Mouse (Mus musculus) skeletal muscle tissue, adult 2 months (tissue): Measurements from ENCODE around the gene D2hgdh.
"Not testable (repeated sequence)": the region's sequence is repeated elsewhere in the genome, so short reads cannot be mapped to it uniquely, and the experiment has no call there.

Experiments
- DNase-seq: peaks from one replicate; pipeline ENCODE4 v3.0.0-alpha.2; 2012; ENCODE audit warnings: low read depth, low spot score

Gene D2hgdh

DNA sequence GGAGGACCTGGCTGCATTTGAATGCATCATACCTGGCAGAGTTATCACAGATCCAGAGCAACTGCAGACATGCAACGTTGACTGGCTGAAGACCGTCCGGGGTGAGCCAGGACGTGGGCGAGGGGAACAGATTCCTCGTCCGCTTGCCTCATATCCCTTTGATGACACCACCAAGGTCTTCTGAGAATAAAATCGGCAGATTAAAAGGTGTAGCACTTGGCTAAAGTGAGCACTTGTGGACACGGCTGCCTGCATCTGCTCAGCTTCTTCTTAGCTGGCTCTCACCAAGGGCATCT, 1.8 kb downstream of the D2hgdh start:
- DNase-seq: no peak

DNA sequence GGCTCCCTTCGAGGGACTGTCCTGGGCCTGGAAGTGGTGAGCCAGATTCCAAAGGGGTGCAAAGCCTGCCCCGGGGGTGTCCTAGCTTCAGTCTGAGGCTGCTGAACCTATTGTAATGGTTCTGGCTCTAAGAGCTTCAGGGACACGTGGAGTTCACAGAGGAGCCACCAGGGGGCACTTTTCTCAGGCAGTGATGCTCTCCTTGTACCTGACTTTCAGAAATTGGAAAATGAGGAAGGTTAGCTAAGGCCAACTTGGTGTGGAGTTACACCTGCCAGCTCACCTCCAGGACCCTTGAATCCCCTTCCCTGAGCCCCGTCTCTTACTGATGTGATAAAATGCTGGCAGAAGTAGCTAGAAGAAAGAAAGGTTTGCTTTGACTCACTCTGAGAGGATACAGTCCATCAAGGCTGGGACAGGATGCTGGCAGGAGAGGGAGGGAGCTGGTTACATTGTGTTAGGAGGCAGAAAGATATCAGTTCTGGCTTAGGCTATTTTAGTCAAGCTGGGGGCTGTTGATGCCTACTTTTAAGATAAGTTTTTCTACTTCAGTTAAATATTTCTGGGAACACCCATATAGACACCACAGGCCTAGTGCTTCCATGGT, 8.1 kb downstream of the D2hgdh start:
- DNase-seq: not testable (repeated sequence)

DNA sequence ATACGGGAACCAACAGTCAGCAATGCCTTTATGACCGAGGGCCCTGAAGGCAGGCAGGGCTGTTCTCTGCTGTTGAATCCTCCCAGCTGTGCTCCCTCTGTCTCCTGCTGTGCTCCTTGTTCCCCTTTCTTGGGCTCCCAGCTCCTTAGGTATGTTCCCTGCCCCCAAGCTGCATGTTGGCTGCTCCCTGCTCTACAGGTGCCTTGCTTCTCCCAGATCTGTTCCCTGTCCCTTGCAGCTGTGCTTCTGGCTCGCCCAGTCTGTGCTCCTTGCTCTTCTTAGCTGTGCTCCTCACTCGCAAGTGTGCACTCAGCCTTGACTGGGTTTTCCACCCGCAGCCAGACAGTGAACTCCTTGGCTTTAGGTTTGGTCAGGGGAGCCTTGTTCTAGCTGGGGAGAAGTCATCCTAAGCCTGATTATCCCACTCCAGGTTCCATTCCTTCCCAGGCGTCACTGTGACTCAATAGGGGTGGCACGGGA, 10.0 kb downstream of the D2hgdh start:
- no peak for DNase-seq

DNA sequence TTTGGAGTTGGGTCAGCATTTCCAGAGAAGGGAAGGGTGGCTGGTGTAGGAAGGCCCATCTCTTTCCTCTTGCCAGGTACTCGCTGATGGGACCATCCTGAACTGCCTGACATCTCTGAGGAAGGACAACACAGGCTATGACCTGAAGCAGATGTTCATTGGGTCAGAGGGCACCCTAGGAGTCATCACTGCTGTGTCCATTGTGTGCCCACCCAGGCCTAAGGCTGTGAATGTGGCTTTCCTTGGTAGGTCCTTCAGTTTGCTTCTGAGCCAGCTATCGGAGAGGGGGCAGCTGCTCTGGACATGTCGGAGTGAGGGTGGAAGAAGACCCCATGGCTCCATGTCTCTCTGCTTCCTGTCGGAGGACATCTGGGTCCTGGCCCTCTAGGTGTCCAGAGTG, 10.5 kb downstream of the D2hgdh start:
- no peak for DNase-seq

DNA sequence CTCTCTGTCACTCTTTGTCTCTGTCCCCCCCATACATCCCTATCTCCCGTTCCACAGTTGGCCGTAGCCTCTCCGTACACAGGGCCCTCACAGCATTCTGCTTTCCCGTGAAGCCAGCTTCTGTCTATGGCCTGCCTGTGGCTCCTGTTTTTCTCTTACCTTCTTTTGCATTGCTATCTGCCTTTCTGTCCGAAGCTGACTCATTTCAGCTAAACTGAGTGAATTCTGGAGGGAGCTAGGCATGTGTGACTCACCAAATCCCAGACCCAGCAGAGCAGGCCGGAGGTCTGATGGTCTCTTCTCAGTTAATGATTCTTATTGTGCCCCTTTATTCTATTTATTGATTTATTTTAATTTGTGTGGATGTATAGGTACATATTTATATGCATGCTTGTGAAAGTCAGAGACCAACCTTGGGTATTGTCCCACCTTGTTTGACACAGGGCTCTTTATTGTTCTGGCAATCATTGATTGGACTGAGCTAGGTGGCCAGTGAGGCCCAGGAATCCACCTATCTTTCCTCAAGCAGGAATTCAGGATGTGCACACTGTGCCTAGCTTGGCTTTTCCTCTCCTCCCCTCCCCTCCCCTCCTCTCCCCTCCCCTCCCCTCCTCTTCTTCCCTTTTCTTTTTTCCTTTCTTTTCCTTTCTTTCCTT, 11.3 kb downstream of the D2hgdh start:
- no peak for DNase-seq

DNA sequence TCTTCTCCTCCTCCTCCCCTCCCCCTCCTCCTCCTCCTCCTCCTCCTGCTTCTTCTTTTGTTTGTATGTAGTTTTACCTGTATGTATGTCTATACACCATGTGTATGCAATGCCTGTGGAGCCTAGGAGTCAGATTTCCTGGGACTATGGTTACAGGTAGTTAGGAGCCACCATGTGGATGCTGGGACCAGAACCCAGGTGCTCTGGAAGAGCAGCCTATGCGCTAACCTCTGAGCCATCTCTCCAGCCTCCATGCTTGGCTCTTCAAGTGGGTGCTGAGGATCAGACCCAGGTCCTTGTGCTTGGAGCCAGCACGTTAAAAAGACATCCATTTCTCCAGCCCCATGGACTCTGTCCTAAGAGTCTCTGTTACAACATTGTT, 11.8 kb downstream of the D2hgdh start:
- no peak for DNase-seq

DNA sequence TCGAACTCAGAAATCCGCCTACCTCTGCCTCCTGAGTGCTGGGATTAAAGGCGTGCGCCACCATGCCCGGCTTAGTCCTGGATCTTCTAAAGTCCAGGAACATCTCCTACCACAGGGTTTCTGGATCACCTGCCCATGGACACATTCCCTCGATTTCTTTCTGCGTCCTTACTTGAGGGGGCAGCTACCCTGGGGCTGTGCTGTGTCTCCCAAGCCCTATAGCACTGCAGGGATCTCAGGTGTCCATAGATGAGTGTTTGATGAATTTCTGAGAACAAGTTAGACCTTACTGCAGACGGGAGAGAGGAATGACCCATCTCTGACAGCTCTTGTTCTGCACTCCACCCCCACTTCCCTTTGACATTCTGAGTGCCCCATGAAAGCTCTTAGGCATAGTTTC, 12.6 kb downstream of the D2hgdh start:
- DNase-seq: no peak

DNA sequence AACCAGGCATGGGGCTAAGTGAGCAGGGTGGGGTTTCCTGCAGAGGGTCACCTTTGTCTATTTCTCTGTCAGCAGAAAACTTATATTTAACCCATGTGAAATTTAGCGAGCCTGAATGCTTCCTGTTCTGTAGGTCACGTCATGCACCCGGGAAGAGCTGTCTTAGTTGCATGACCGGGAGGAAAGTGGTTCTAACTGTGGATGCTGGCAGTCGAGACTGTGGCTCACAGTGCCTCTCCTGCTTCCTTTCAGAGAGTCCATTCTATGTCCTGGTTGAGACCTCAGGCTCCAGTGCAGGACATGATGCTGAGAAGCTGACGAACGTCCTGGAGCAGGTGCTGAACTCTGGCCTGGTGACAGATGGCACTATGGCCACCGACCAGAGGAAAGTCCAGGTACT, 13.9 kb downstream of the D2hgdh start:
- DNase-seq: not testable (repeated sequence)

DNA sequence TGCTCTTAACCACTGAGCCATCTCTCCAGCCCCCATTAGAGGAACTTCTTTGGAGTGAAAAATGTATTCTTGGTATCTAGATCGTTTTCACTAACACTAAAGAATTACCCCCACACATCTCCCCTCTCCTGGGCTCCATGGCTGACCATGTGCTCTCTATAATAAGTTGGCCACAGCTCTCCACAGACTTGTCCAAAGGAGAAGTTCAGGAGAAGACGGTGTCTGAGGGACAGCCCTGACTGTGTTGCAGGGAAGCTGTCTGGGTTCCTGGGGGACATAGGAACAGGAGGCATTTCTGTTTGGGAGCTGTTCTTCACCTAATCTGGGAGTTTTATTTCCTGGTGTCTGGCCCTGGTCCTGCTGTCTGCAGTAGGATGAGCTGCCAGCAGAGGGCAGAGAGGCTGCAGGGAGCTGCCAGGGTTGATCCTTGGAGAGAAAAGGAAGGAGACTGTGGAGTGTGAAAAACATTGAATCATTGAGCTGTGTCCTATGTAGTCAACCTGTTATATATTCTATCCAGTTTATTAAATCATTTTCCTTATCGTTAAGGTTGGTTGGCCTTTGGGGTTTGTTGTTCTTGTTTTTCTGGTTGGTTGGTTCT, 21.2 kb downstream of the D2hgdh start:
- not testable (repeated sequence) for DNase-seq

DNA sequence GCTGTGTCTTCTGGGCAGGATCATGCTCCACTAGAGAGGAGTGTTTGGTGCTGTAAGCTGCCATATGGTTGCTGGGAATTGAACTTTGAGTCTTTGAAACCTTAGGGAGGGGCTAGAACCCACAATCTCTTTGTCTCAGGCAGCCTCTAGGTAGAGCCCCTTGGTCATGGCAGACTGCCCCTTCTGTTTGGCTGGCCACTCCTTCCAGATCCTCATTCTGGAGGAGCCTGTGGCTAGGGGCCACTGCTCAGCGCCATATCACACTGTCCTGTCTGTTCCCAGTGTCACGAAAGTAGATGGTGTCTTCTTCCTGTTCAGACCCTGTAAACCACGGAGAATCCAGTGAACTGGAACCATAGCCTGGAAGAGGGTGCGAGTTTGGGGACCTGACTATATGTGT, 31.1 kb downstream of the D2hgdh start:
- not testable (repeated sequence) for DNase-seq

DNA sequence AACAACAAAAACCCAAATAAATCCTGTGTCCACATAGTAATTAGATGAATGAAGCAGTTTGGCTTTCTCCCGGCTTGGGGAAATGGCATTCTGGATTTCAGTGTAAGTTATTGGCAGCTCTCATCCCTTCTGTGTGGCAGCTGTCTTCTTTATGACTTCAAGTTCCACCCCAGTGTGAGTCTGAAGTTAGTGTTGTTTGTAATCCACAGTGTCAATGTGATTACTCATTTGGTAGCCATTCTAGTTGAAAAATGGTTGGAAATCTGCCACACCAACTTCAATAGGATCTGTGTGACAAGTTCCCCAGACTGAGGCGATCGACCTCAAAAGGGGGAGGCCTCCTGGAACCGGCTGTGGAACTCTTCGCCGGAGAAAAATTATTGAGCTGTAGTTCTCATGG, 32.7 kb downstream of the D2hgdh start:
- DNase-seq: peak; percentile 9

DNA sequence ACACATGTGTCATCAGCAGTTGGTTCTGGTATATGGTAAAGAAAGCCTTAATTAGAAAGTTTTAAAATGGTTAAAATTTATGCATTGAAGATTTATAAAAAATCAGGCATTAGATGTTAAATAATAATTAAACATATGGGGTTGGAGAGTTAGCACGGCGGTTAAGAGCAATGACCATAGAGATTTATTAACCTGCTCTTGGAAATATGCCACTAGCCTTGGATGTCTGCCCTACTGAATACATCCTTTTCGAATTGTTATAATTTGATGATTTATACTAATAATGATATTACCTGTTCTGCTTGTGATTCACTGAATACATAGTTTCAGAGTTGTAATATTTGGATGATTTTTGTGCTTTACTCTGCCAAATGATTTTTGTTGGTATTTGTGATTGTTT, 33.3 kb downstream of the D2hgdh start:
- DNase-seq: no peak

DNA sequence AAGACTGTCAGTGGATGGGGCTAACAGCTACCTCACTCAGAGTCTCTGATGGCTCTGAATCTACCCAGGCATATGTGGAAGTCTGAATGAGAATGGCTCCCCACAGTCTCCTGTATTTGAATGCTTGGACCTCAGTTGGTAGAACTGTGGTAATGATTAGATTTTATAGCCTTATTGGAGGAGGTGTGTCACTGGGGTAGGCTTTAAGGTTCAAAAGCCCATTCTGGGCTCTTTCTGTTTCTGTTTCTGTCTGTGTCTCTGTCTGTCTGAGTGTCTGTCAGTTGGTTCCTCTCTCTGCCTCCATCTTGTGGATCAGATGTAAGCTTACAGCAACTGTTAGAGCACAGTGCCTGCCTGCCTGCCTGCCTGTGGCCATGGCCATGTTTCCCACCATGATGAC, 34.9 kb downstream of the D2hgdh start:
- DNase-seq: no peak

DNA sequence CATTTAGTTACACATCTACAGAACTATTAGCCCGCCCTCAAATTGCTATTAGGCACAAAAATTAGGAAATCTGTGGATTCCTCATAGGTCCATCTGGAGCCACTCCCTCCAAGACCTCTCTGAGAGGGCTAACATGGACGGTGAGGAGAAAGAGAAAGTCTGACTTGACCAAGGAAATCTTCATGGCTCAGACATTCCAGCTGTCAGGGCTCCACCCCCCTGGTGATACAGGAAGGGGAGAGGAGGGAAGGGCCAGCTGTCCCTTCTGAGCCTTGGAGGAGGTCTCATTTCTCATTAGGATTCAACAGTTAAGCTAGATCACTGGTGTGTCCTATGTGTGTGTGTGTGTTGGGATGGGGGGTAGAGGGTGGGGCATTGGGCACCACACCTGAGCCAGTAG, 36.3 kb downstream of the D2hgdh start, which contains the start of gene Gal3st2:
Gene Gal3st2 (plus strand): TSS at position 259 of the 400 bp plus-strand sequence.
- DNase-seq: not testable (repeated sequence)

DNA sequence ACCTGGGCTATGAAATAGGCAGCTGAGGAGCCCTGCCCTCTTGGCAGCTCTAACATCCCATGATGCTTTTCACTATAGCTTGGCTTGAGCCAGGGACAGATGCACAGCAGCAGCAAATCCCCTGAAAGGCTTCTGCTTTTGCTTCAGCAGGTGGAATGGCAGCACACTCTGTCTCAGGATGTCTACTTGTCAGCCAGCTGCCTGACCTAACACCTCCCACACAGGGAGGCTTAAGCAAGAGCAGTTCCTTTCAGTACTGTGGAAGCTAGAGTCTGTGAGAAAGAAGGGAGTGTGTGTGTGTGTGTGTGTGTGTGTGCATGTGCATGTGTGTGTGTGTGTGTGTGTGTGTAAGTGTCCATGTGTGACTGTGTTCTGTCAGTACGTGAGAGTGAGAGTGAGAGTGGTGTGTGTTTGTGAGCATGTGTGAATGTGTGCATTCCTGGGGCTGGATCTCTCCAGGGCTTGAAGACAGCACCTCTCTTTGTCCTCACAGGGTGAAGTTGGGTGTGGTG, 46.9 kb downstream of the D2hgdh start:
- not testable (repeated sequence) for DNase-seq

DNA sequence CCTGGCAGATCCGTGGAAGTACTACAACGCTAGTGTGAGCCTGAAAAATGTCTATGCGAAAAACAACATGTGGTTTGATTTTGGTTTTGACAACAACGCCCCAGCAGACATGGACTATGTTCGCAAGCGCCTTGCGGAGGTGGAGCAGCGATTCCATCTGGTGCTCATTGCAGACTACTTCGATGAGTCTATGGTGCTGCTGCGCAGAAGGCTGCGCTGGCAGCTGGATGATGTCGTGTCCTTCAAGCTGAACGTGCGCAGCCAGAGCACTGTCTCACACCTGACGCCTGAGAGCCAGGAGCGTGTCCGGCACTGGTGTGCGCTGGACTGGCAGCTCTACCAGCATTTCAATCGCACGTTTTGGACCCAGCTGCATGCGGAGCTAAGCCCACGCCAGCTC, 49.7 kb downstream of the D2hgdh start:
- not testable (repeated sequence) for DNase-seq

DNA sequence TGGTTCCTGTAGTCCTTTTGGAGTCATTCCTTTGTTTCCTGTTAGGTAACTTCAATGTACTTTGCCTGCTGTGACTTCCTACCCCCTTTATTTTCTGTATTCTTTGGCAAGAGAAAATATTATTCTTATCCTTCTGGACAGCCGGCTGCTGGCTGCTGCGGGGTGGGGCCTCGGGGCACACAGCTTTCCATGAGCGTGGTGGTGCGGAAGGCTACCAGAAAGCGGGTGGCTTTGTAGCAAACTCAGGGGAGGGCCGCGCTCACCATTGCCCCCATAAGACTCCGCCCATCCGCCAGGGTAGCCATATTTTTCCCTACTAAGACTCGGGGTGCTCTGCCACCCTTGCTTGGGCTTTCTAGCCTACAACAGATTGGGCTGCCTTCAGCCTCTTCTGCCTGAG, 57.1 kb downstream of the D2hgdh start:
- not testable (repeated sequence) for DNase-seq

DNA sequence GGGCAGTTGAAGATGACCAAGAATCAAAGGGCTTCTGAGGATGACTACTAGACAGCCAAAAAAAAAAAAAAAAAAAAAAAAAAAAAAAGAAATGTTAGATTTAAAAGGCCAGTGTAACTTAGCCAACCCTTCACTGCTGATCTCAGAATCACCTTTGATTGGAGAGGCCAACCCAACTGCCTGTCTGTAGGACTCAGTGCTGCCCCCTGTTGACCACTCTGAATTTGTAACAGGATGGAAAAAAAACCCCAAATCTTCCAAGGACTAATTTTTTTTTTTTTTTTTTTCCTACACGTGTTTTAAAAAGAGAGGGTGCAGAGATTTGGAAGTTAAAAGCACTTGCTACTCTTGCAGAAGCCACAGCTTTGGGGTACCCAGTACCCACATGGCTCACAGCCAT, 66.2 kb downstream of the D2hgdh start:
- DNase-seq: not testable (repeated sequence)

DNA sequence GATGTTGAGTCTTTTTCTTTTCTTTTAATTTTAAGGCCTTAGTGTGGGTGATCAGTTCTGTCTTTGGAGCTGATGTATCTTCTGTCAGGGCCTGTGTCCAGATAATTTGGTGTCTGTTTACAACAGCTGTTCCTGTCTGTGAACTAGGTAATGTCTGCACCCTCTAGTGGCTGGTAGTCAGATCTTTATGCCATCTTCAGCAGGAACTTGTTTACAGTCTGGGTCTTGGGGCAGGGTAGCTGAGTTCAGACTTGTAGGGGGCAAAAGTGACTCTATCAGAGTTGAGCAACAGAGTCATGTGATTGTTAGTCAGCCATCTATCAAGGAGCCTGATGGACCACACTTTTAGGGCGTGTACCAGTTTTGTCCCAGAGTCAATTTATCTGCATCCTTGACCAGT, 72.7 kb downstream of the D2hgdh start:
- DNase-seq: not testable (repeated sequence)

DNA sequence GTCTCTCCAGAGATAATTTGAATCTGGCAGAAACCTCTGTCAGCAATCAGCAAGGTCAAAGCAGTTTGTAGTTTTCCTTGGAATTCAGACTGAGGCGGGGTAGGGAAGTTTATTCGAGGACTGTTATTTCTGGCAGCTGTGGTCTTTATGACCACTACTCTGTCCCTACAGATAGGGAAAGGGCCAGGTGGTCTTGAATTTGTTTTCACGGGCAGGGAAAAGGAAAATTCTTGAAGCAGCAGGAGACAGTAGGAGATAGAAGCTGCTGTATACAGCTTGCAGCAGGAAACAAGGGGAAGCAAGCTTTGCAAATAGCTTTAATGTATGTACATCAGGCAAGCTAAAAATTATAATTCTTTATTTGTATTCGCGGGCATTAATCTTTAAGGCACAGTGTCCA, 76.6 kb downstream of the D2hgdh start:
- not testable (repeated sequence) for DNase-seq
